Mouse (Mus musculus) E14TG2a.4 (cell line): ENCODE results near the gene Apoa2.
"Not testable (repeated sequence)": the region's sequence is repeated elsewhere in the genome, so short reads cannot be mapped to it uniquely, and the experiment has no call there.

ENCODE experiments used
- H3K27me3 ChIP-seq: 2 replicates; pipeline ENCODE4 v1.6.1; 2014; ENCODE audit warnings: low read length, control low read depth; ENCODE audit not compliant: insufficient read depth
- H3K36me3 ChIP-seq: 2 replicates; pipeline ENCODE4 v1.6.1; 2014; ENCODE audit warnings: low read length, control low read depth; ENCODE audit not compliant: insufficient read depth
- H3K4me1 ChIP-seq: replicated peaks from 2 replicates; pipeline ENCODE4 v1.6.1; 2014; ENCODE audit warnings: low read depth, low read length, control low read depth
- H3K4me3 ChIP-seq: replicated peaks from 2 replicates; pipeline ENCODE4 v1.5.1; 2014; ENCODE audit warnings: mild to moderate bottlenecking, low read length
- H3K9me3 ChIP-seq: 2 replicates; pipeline ENCODE4 v1.6.1; 2014; ENCODE audit warnings: low read length, control low read depth
- CTCF ChIP-seq: conservative IDR thresholded peaks from 2 replicates; pipeline ENCODE4 v1.5.1; 2014; ENCODE audit warnings: low read length
- NANOG ChIP-seq: IDR thresholded peaks from 2 replicates; pipeline ENCODE4 v1.6.1; 2014; ENCODE audit warnings: borderline replicate concordance, low read length, mixed read lengths
- POU5F1 ChIP-seq: IDR thresholded peaks from 2 replicates; pipeline ENCODE4 v1.6.1; 2014; ENCODE audit warnings: low read length, borderline replicate concordance

Apoa2 gene

GRCm38 (mm10) chr1:171238463-171238862, 13.6 kb downstream of the Apoa2 start:
- H3K27me3 ChIP-seq: no peaks in the 10 kb centered on the region
- TF ChIP-seq CTCF (peak; percentile 87), NANOG (no peak)
- peaks cover 67% of the 10 kb centered on the region for H3K4me1 ChIP-seq
- peaks cover 87% of the 10 kb centered on the region for H3K36me3 ChIP-seq
- H3K9me3 ChIP-seq: no peaks in the 10 kb centered on the region
- H3K4me3 ChIP-seq: peak overlapping the region; percentile 37; the same call in 1 of the 2 replicates

GRCm38 (mm10) chr1:171239992-171240744, 15.3 kb downstream of the Apoa2 start:
- H3K4me3 ChIP-seq: no peak overlapping the region
- no peaks in the 10 kb centered on the region for H3K9me3 ChIP-seq
- TF ChIP-seq CTCF (no peak), NANOG (no peak), POU5F1 (no peak)

GRCm38 (mm10) chr1:171240911-171241310, 16.1 kb downstream of the Apoa2 start:
- TF ChIP-seq POU5F1 (no peak), CTCF (no peak), NANOG (no peak)
- H3K9me3 ChIP-seq: no peaks in the 10 kb centered on the region
- no peak overlapping the region for H3K4me3 ChIP-seq
- H3K36me3 ChIP-seq: peaks cover 85% of the 10 kb centered on the region
- no peaks in the 10 kb centered on the region for H3K27me3 ChIP-seq
- H3K4me1 ChIP-seq: peaks cover 64% of the 10 kb centered on the region

More at GRCm38 (mm10) chr1:171239992-171240744, 15.3 kb downstream of the Apoa2 start:
- Histone ChIP-seq H3K27me3 (no peaks in the 10 kb centered on the region), H3K4me1 (peaks cover 57% of the 10 kb centered on the region), H3K36me3 (peaks cover 88% of the 10 kb centered on the region)

- Histone ChIP-seq H3K36me3 (peaks cover 76% of the 10 kb centered on the region), H3K4me1 (peaks cover 64% of the 10 kb centered on the region)
- not testable (repeated sequence) for H3K9me3 ChIP-seq, H3K4me3 ChIP-seq, H3K27me3 ChIP-seq
Measured at GRCm38 (mm10) chr1:171241952-171242351, 17.1 kb downstream of the Apoa2 start.

- peaks cover 74% of the 10 kb centered on the region for H3K4me1 ChIP-seq
- no peaks in the 10 kb centered on the region for H3K9me3 ChIP-seq
- TF ChIP-seq CTCF: no peak
- TF ChIP-seq NANOG: no peak
- no peak for TF ChIP-seq POU5F1
- no peak overlapping the region; the same call in 1 of the 2 replicates for H3K4me3 ChIP-seq
- peaks cover 45% of the 10 kb centered on the region for H3K36me3 ChIP-seq
- peaks cover 2% of the 10 kb centered on the region; the same call in 1 of the 2 replicates for H3K27me3 ChIP-seq
Measured at GRCm38 (mm10) chr1:171245353-171245752, 20.5 kb downstream of the Apoa2 start.

- H3K4me1 ChIP-seq: peaks cover 74% of the 10 kb centered on the region
- peak overlapping the region; percentile 91 for H3K4me3 ChIP-seq
- H3K36me3 ChIP-seq: peaks cover 30% of the 10 kb centered on the region
- H3K27me3 ChIP-seq: peaks cover 11% of the 10 kb centered on the region; the same call in 1 of the 2 replicates
- TF ChIP-seq CTCF: peak; percentile 59
- TF ChIP-seq POU5F1: no peak
- no peaks in the 10 kb centered on the region for H3K9me3 ChIP-seq
Measured at GRCm38 (mm10) chr1:171246709-171247452, 22.0 kb downstream of the Apoa2 start.

- Histone ChIP-seq H3K36me3 (peaks cover 27% of the 10 kb centered on the region), H3K27me3 (peaks cover 11% of the 10 kb centered on the region; the same call in 1 of the 2 replicates), H3K4me1 (peaks cover 75% of the 10 kb centered on the region), H3K4me3 (peak overlapping the region; percentile 91), H3K9me3 (no peaks in the 10 kb centered on the region)
- TF ChIP-seq NANOG: no peak
- no peak for TF ChIP-seq CTCF
- TF ChIP-seq POU5F1: no peak
Measured at GRCm38 (mm10) chr1:171247453-171247841, 22.6 kb downstream of the Apoa2 start.

GRCm38 (mm10) chr1:171247916-171248315, 23.1 kb downstream of the Apoa2 start:
- TF ChIP-seq NANOG (no peak), CTCF (no peak), POU5F1 (no peak)
- H3K9me3 ChIP-seq: no peaks in the 10 kb centered on the region
- peaks cover 12% of the 10 kb centered on the region; the same call in 1 of the 2 replicates for H3K27me3 ChIP-seq
- peaks cover 22% of the 10 kb centered on the region for H3K36me3 ChIP-seq
- peaks cover 75% of the 10 kb centered on the region for H3K4me1 ChIP-seq
- peak overlapping the region; percentile 91 for H3K4me3 ChIP-seq
